Mouse (Mus musculus): ENCODE measurements around the gene Apobec3.

DNA sequence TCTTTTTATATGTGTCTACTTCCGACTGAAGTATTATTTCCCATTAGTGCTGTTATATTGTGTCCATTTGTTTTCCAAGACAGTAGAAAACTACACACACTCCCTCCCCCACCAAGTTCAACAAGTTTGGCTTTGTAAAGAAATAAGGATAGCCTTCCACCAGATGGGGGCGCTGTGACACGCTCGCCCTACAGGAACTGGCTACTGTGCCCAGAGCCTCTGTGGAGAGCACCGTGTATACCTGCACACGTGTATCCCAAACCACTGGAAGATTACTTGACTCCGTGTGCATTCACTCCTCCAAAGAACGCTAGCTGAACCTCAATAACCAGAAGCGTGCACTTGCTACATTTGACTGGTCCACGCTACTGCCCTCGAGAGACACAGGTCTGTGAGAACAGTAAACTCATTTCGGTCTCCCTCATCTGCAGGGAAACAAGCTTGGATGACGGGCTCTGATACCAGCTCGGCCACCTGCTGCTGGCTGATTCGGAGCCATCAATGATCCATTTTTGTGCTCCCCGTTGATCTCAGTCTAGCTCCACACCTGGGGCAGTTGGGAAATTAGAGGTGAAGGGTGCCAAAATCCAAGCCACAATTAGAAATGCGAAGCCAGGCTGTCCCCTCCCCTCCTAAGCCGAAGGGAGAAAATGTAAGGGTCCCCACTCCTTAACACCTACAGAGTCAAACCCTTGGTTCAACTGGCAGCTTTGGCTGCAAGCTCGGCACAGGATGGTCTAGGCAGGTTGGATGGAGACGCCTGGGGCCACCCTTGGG is at the start of gene Apobec3:
- peak; percentile 96 for TF ChIP-seq CTCF (IDR thresholded peaks at IDR 0.05; ENCODE audit: control insufficient read depth, insufficient read depth, low read length)
- TF ChIP-seq POLR2A (IDR thresholded peaks at IDR 0.05; ENCODE audit: borderline replicate concordance, control insufficient read depth, low read depth, low read length), result 0 out of 2 replicates have a peak, but pooled peaks have one; percentile 40

All from bone marrow, adult 2 months (tissue).